Mouse (Mus musculus) heart, postnatal 25 days (tissue): ENCODE data around the gene Spdye4c. TPM values are rescaled to one million over a fixed set of nuclear protein-coding genes. Genes with fewer than 3 reads are reported as not detected.

Source experiments
- DNase-seq: peaks from one replicate; pipeline ENCODE4 v3.0.0; 2022; ENCODE audit warnings: low spot score
- intact Hi-C: fragments of 180-260 bp; cut with DNase I; formaldehyde crosslinking; loops from one replicate; pipeline ENCODE4 v1.15.1; 2025
- total RNA-seq, 2 experiments: library from RNA; stranded (reverse); gene quantifications; 2 replicates each; pipeline ENCODE4 v1.2.3; 2021

Spdye4c gene
- not detected for total RNA-seq

GRCm38 (mm10) chr2:128590909-128591308 is at the start of gene Spdye4c:
Gene Spdye4c, plus strand, starts transcription at chr2:128591209.
- DNase-seq, result no peak
- intact Hi-C loops, result no loop called here

DNA sequence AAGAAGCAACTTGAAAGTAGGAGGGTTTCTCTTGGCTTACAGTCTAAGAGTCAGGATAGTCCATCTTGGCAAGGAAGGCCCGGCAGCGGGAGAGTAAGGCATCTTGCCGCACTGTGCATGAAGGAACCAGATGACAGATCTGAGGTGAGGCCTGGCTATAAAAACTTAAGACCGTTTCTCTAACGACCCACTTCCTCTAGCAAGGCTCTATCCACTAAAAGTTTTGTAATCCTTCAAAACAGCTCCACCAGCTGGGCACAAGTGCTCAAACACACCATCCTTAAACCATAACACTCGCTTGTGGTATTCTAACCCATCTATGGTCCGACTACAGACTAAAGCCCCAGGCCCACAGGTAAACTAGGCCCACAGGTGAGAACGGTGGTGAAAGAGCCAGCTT is 47.5 kb upstream of the Spdye4c start:
- no peak for DNase-seq
- intact Hi-C loops, result no loop called here

DNA sequence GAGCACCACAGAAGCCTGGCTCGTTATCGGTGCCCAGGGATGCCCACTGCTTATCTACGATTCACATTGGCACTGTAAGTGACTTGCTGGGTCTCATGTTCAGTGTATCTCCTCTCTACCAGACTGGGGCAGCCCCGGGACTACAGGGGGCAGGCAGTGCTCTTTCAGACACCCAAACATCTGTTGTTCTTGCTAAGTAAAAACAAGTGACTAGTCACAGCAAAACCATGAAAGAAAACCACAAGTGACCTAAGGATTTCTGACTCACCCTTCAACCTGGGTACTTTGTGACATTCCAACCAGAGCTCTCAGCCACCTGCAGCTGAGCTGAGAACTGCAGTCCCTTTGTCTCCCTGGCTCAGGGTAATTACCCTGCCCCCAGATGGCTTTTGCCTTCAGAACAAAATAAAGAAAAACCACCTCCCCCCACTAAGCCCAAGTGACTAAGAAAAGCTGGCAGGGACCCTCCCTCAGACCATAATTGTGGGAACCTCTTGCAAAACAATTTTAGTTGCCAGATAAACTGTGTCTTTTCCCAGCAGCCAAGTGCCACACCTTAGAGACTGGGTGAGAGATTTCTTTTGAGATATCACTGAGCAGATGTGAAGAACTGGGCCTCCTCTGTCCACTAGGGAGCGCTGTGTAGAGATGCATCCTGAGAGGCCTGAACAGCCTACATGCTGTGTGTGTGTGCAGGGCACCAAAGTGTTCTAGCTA is 46.4 kb upstream of the Spdye4c start:
- DNase-seq, result no peak

DNA sequence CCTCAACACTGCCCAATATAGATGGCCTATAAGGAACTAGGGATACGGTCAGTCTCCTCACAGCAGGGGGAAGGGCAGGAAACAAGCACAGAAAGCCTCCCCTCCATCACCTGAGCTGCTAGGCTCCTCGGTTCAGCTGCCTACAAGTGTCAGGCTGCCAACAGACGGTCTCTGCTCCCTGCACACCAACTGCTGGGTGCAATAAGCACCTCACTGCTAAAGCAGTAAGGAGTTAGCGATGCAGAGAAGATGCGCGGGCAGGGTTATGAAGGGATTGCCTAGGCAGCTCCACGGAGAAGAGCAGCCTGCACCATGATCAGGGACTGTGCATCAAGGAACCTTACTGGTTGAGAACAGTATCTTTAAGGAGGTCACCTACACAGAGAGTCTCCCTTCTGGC is 45.6 kb upstream of the Spdye4c start:
- intact Hi-C loops, result no loop called here

More for the DNA sequence above, 46.4 kb upstream of the Spdye4c start:
- intact Hi-C loops, result no loop called here

DNA sequence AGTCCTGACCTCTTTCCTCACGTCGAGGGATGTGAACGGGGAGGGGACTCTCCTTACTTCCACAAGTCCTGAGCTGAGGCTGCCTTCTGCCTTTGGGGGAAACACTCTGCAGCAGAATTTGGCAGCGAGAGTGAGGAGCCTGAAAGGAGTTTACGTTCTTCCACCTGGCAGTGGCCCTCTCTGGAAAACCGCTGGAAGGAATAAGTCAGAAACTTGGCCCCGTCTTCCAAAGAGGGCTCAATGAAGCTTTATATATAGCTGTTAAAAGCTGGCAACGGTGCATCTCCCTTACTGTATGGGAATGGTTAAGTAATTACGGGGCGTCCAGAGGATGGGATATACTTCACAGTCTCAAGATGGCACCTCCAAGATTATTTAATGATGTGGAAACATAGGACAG is 43.9 kb upstream of the Spdye4c start:
- DNase-seq, result no peak
- intact Hi-C loops, result no loop called here

More for the DNA sequence above, 45.6 kb upstream of the Spdye4c start:
- no peak for DNase-seq

- intact Hi-C loops, result no loop called here
- no peak for DNase-seq
Measured at GRCm38 (mm10) chr2:128548262-128548661, 42.7 kb upstream of the Spdye4c start.

DNA sequence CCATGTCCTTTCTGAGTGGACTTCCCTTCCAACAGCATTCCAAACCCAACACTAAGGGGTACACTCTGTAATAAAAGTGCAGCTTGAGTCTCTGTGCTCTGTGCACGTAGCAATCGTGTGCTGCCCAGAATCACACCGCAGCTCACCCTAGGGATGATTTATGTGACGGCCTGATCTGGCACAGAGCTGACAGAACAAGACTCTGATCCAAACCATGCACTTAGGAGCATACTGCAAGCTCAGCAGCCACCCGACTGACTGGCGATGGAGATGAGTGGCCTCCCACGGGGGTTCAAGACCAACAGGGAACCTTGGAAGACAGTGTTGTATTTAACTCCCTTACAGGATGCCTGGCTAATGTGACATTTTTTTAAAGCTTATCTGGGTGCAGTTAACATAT is 41.4 kb upstream of the Spdye4c start:
- no peak for DNase-seq
- intact Hi-C loops, result no loop called here

DNA sequence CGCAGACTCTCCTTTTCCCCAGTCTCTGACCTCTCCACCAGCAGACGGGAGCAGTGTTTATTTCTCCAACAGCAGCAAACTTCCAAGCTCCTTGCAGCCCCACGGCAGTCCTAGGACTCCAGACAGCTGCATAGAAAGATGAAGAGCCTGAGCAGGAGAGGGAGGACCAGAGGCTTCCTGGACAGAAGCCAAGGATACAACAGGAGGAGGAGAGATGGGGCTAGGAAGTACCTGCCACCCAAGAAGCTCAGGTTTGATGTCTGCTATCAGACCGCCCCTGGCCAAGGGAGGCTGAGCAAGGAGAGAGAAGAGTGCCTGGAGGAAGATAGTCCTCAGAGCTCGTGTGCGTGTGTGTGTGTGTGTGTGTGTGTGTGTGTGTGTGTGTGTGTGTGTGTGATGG is 41.0 kb upstream of the Spdye4c start:
- no peak for DNase-seq
- intact Hi-C loops, result no loop called here

- intact Hi-C loops, result no loop called here
- DNase-seq, result no peak
Measured at GRCm38 (mm10) chr2:128552080-128552791, 38.8 kb upstream of the Spdye4c start.

DNA sequence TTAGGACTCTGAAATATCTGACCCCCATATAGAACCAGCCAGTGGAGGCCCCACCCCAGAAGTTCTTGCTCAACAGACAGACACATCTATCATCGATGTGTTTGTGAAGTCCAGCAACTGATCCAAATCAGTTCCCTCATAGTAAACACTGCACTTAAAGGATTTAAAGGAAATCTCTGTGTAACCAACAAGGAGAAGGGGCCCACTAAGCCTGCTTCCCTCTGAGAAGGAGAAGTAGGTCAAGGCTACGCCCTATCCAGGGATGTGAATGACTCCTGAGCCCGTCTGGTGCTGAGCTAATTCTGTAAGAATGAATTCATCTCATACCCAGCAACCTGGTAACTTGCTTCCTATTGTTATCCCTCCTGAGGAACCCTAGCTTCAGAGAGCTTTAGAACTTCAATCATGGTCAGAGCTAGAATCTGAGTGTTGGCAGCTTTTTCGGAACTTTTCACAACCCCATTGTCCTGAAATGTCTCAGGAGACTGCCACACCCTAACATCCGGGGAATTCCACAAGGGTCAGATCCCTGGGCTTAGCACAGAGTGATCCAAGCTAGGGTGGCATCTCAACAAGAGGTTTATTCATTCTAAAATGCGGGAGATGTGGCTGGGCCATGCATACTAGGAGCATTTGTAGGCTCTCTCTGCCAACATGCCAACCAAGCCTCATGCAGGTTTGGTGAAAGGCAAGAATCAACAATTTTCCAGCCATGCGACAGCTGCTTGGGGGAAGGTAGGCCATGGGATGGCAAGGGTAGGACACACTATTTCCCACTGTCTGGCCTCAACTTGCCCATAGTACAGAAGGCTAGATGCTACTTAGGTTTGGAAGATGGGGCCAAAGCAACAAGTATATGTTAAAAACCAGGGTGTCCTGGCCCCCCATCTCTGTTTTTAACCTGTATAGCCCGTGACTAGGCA is 38.0 kb upstream of the Spdye4c start:
- intact Hi-C loops, result no loop called here
- no peak for DNase-seq

GRCm38 (mm10) chr2:128555082-128555481 is 35.9 kb upstream of the Spdye4c start:
- no peak for DNase-seq
- intact Hi-C loops, result no loop called here

GRCm38 (mm10) chr2:128564195-128564594 is 26.8 kb upstream of the Spdye4c start:
- intact Hi-C loops, result no loop called here
- no peak for DNase-seq

DNA sequence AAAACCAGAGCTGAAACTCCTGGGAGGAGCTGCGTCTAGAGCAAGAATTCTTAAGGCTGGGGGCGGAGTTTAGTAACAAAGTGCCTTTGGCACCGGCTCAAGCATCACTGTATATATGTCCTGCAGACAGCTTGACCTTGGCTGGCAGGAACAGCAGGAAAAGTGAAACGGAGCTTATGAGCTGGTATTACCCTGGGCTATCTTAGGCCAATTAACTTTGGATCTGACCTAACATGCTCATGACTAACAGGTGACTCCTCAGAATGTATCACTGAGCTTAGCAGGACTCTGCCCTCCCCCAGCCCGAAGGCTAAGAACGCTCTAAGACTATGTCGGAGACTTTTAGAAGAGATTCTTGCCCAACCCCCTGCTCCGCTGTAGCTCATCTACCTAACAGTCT is 25.1 kb upstream of the Spdye4c start:
- no peak for DNase-seq
- intact Hi-C loops, result no loop called here

DNA sequence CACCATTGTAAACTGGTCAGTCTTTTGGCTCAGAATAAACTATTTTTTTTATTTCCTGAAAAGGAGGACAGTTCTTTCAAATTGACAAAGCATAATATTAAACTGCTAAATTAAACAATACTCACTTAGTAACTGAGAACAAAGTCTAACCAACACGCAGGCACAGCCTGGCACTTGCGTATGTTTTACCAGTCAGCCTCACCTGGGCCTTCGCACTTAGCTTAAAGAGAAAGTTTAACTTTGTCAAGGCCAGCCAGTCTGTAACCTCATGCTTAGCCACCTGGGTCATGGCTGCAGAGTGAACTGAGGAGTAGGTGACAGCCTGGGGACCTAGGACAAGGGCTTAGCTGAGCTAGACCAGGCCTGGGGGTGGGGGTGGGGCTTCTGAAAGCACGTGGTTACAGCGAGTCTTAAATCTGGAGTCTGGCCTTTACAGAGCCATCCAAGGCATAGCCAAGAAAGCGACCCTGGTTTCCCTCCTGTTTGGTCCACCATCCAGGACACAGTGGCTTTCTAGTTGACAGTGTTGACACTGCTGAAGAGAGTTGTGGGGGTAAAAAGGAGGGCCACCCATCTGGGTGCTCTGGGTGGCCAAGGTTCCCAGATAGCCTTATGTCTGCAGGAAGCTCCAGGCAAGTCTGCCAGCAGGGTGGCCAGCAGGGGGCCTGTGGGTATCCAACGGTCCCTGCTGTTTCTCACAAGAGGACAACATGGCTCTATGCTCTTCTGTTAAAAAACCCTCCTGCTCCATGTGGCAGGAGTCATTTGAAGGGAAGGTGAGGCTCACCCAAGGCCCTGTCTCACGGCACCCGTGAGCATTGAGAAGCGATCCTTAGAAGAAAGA is 24.5 kb upstream of the Spdye4c start:
- DNase-seq, result no peak
- intact Hi-C loops, result no loop called here

- intact Hi-C loops, result no loop called here
- DNase-seq, result no peak
Measured at GRCm38 (mm10) chr2:128568018-128568417, 23.0 kb upstream of the Spdye4c start.

DNA sequence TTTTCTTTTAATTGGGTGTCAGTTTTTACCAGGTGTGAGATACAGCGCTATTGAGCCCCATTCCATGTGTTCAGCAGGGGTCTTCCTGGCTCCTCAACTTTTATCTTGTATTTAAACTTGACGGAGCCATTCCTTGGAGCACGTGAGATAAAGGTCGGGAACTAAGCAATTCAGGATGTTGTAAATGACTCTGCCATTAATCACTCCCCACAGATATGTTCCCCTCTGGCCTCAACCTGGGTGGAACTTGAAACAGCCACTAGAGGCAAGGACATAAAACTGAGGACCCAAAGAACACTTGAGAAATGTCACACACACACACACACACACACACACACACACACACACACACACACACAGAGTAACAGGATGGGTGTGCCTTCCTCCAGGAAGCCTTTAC is 22.5 kb upstream of the Spdye4c start:
- no peak for DNase-seq
- intact Hi-C loops, result no loop called here

GRCm38 (mm10) chr2:128571001-128571400 is 20.0 kb upstream of the Spdye4c start:
- DNase-seq, result no peak
- intact Hi-C loops, result loop anchor here (5.0 kb wide), 2 partner anchors 159 to 174 kb away; no protein-coding TSS in a partner anchor

DNA sequence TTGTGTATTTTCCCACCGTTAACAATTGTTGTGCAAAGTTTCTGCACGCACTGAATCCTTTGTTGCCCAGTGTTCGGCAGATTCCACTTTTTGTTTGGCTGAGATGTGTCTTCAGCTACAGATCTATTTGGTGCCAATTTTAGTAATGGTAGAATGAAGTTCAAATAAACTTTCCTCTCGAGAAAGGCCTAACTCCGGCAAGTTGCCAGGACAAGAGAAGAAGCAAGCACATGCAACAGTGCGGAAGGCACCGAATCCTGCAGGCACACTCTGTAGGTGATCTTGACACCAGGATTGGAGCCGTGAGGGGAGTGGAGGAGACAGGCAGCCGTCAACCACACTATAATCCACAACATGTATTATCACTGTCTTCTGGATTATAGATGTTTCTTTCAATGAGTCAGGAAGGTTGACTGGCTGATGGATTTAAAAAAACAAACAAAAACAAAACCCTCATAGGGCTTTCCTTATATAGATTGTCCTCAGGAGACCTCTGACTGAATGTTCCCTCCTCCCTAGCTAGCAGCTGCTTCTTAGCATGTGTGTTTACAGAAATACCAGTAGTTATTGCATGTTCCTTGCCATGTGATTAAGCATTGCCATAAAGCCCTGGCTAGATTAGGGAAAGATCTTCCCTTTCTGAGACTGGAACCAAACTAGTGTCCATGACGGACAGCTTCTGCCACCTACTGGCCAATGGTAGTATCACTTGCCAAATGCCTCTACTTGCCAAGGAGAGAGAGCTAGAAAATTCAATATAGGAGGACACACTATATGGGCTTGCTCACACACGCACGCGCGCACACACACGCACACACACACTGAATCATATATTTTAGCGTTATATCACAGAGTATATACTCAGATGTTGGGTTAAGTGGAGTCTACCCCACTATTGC is 18.0 kb upstream of the Spdye4c start:
- intact Hi-C loops, result loop anchor here (1.0 to 5.0 kb wide), 5 partner anchors 161 to 684 kb away; no protein-coding TSS in a partner anchor

GRCm38 (mm10) chr2:128582881-128583280 is 8.1 kb upstream of the Spdye4c start:
- intact Hi-C loops, result no loop called here
- DNase-seq, result no peak

More for the DNA sequence above, 18.0 kb upstream of the Spdye4c start:
- DNase-seq, result peak; percentile 41
